25 mouse cellular contexts compared by ENCODE assay signal in genomic region chr11:93948887-93949567, GRCm38 (mm10). TPM values are rescaled to one million over a fixed set of nuclear protein-coding genes. Genes with fewer than 3 reads are reported as not detected.
A peak's percentile ranks its signal among the peaks of the same experiment; 100 is the strongest.
DNase-seq lines count a peak whose midpoint lies in the region; ATAC-seq and TF ChIP-seq lines count a peak whose summit lies in the region.
"Had no signal": no experiment of that assay in that cellular context is flagged by ENCODE, and none has a peak within 500 bp of the region (broad histone marks: within the 10 kb centered on the region; RNA-seq: fewer than 3 reads in every experiment).

No protein-coding gene starts in this region.

- TF ChIP-seq EP300 in stomach, postnatal 0 days (optimal IDR thresholded peaks at IDR 0.05): no peak

- no peak overlapping the region for H3K4me2 ChIP-seq in kidney, postnatal 0 days (ENCODE audit: low read length)
- no peak overlapping the region for H3K4me2 ChIP-seq in kidney, embryonic 15.5 days
- no peak overlapping the region for H3K4me2 ChIP-seq in stomach, postnatal 0 days (replicated peaks; ENCODE audit: low read depth)
- H3K4me2 ChIP-seq: embryonic facial prominence, embryonic 13.5 days; forebrain, embryonic 12.5 days; forebrain, embryonic 15.5 days; heart, embryonic 13.5 days; hindbrain, embryonic 15.5 days had no signal

- no peak overlapping the region for H3K27ac ChIP-seq in kidney, postnatal 0 days
- no peak overlapping the region for H3K27ac ChIP-seq in kidney, embryonic 15.5 days
- no peak overlapping the region for H3K27ac ChIP-seq in stomach, postnatal 0 days (replicated peaks)
- H3K27ac ChIP-seq: embryonic facial prominence, embryonic 13.5 days; forebrain, embryonic 12.5 days; forebrain, embryonic 15.5 days; gastrocnemius, adult 2 months; heart, embryonic 10.5 days; heart, embryonic 13.5 days; hindbrain, embryonic 15.5 days had no signal

- no peak for DNase-seq in frontal cortex, postnatal 36 days (ENCODE audit: low spot score in 2 of 2)
- peak; percentile 52 for DNase-seq in kidney, postnatal 0 days (ENCODE audit: low spot score)
- DNase-seq in stomach, postnatal 0 days (ENCODE audit: low spot score): no peak
- DNase-seq in urinary bladder, postnatal 14 days (ENCODE audit: low spot score): no peak
- DNase-seq: adrenal gland, adult 2 months; adrenal gland, postnatal 14 days; cerebellum, adult 11 months; cerebellum, adult 2 months; cerebellum, adult 9-11 months; cerebellum, postnatal 25 days; gastrocnemius, adult 2 months; gastrocnemius, postnatal 14 days; heart, adult 18-20 months; heart, postnatal 14 days; heart, postnatal 4 days had no signal

- peaks cover 17% of the 10 kb centered on the region for H3K36me3 ChIP-seq in kidney, postnatal 0 days (ENCODE audit: insufficient read depth, low read length)
- peaks cover 62% of the 10 kb centered on the region for H3K36me3 ChIP-seq in kidney, embryonic 15.5 days
- H3K36me3 ChIP-seq in stomach, postnatal 0 days (ENCODE audit: control insufficient read depth, insufficient read depth, low read length): no peaks in the 10 kb centered on the region; the same call in 1 of the 2 replicates

- H3K4me3 ChIP-seq in kidney, postnatal 0 days (replicated peaks; ENCODE audit: low read depth, low read length): no peak overlapping the region
- H3K4me3 ChIP-seq in kidney, embryonic 15.5 days (replicated peaks): no peak overlapping the region
- H3K4me3 ChIP-seq in stomach, postnatal 0 days (ENCODE audit: low read depth, low read length): no peak overlapping the region
- H3K4me3 ChIP-seq: embryonic facial prominence, embryonic 13.5 days; erythroblast, embryonic 14.5 days; forebrain, embryonic 12.5 days; forebrain, embryonic 15.5 days; gastrocnemius, adult 2 months; heart, embryonic 10.5 days; heart, embryonic 13.5 days; hindbrain, embryonic 15.5 days had no signal

- no peak overlapping the region for H3K9ac ChIP-seq in kidney, postnatal 0 days (ENCODE audit: low read depth, low read length)
- H3K9ac ChIP-seq in kidney, embryonic 15.5 days: no peak overlapping the region
- H3K9ac ChIP-seq in stomach, postnatal 0 days (ENCODE audit: low read length): no peak overlapping the region
- H3K9ac ChIP-seq: embryonic facial prominence, embryonic 13.5 days; forebrain, embryonic 12.5 days; forebrain, embryonic 15.5 days; heart, embryonic 13.5 days; hindbrain, embryonic 15.5 days had no signal

- peak; percentile 22; the same call in 1 of the 2 replicates for ATAC-seq in frontal cortex, adult (ENCODE audit: low TSS enrichment)
- ATAC-seq in kidney, postnatal 0 days (replicated peaks; ENCODE audit: low FRiP score, low read depth): no peak
- no peak for ATAC-seq in kidney, embryonic 15.5 days (replicated peaks; ENCODE audit: low FRiP score)
- ATAC-seq in stomach, postnatal 0 days (ENCODE audit: low FRiP score, low TSS enrichment): 0 out of 2 replicates have a peak, but pooled peaks have one; percentile 30
- ATAC-seq: forebrain, embryonic 15.5 days had no signal

- no peaks in the 10 kb centered on the region for H3K27me3 ChIP-seq in kidney, postnatal 0 days (ENCODE audit: insufficient read depth, low read length)
- H3K27me3 ChIP-seq in kidney, embryonic 15.5 days: no peaks in the 10 kb centered on the region
- no peaks in the 10 kb centered on the region for H3K27me3 ChIP-seq in stomach, postnatal 0 days (ENCODE audit: control insufficient read depth, insufficient read depth, low read length)
- H3K27me3 ChIP-seq: embryonic facial prominence, embryonic 13.5 days; forebrain, embryonic 12.5 days; forebrain, embryonic 15.5 days; heart, embryonic 13.5 days; hindbrain, embryonic 15.5 days had no signal

- TF ChIP-seq CTCF in kidney, postnatal 0 days (IDR thresholded peaks at IDR 0.05; ENCODE audit: low read depth): no peak
- no peak for TF ChIP-seq CTCF in stomach, postnatal 0 days (IDR thresholded peaks at IDR 0.05; ENCODE audit: low read depth)

- H3K9me3 ChIP-seq in kidney, postnatal 0 days (replicated peaks; ENCODE audit: low read length): no peaks in the 10 kb centered on the region
- no peaks in the 10 kb centered on the region for H3K9me3 ChIP-seq in kidney, embryonic 15.5 days (replicated peaks)
- H3K9me3 ChIP-seq in stomach, postnatal 0 days (ENCODE audit: control insufficient read depth, low read length): no peaks in the 10 kb centered on the region
- H3K9me3 ChIP-seq: embryonic facial prominence, embryonic 13.5 days; forebrain, embryonic 12.5 days; forebrain, embryonic 15.5 days; G1E; heart, embryonic 10.5 days; heart, embryonic 13.5 days; hindbrain, embryonic 15.5 days had no signal

- 79% methylated on average over 9 of the region's 9 CpGs for WGBS in kidney, postnatal 0 days
- WGBS in kidney, embryonic 15.5 days: 82% methylated on average over 9 of the region's 9 CpGs
- 85% methylated on average over 9 of the region's 9 CpGs for WGBS in stomach, postnatal 0 days

- H3K4me1 ChIP-seq in kidney, postnatal 0 days (replicated peaks; ENCODE audit: insufficient read depth, low read length): 0 out of 2 replicates have a peak, but pooled peaks cover 12% of the 10 kb centered on the region
- peaks cover 28% of the 10 kb centered on the region for H3K4me1 ChIP-seq in kidney, embryonic 15.5 days
- H3K4me1 ChIP-seq in stomach, postnatal 0 days (replicated peaks; ENCODE audit: control insufficient read depth, insufficient read depth): no peaks in the 10 kb centered on the region

RNA-seq across cellular contexts. Expression of gene Nme2, which starts 7.0 kb away (rescaled TPM):
- polyA plus RNA-seq in kidney, postnatal 0 days (2015; fragmentation: Nextera tagmentation; extraction: Ambion mirVana): 395 and 442 TPM in 2 replicates
- polyA plus RNA-seq in kidney, embryonic 15.5 days (2015; fragmentation: Nextera tagmentation; extraction: Ambion mirVana): 262 and 314 TPM in 2 replicates
- polyA plus RNA-seq in stomach, postnatal 0 days (2015; fragmentation: Nextera tagmentation; extraction: Ambion mirVana): 376 and 433 TPM in 2 replicates

RNA-seq across cellular contexts. Expression of gene Gm20390, which starts 19.1 kb away (rescaled TPM):
- 353 and 385 TPM in 2 replicates for polyA plus RNA-seq in kidney, postnatal 0 days (2015; fragmentation: Nextera tagmentation; extraction: Ambion mirVana)
- 462 and 483 TPM in 2 replicates for polyA plus RNA-seq in kidney, embryonic 15.5 days (2015; fragmentation: Nextera tagmentation; extraction: Ambion mirVana)
- polyA plus RNA-seq in stomach, postnatal 0 days (2015; fragmentation: Nextera tagmentation; extraction: Ambion mirVana): 239 and 273 TPM in 2 replicates

RNA-seq across cellular contexts. Expression of gene Nme1, which starts 19.3 kb away (rescaled TPM):
- polyA plus RNA-seq in kidney, postnatal 0 days (2015; fragmentation: Nextera tagmentation; extraction: Ambion mirVana): 132 TPM in 2 replicates
- 165 and 172 TPM in 2 replicates for polyA plus RNA-seq in kidney, embryonic 15.5 days (2015; fragmentation: Nextera tagmentation; extraction: Ambion mirVana)
- 93.8 and 106 TPM in 2 replicates for polyA plus RNA-seq in stomach, postnatal 0 days (2015; fragmentation: Nextera tagmentation; extraction: Ambion mirVana)

RNA-seq across cellular contexts. Expression of gene Spag9, which starts 46.9 kb away (rescaled TPM):
- polyA plus RNA-seq in kidney, postnatal 0 days (2015; fragmentation: Nextera tagmentation; extraction: Ambion mirVana): 52.5 and 59.8 TPM in 2 replicates
- polyA plus RNA-seq in kidney, embryonic 15.5 days (2015; fragmentation: Nextera tagmentation; extraction: Ambion mirVana): 35.1 and 37.2 TPM in 2 replicates
- 30.2 and 32.5 TPM in 2 replicates for polyA plus RNA-seq in stomach, postnatal 0 days (2015; fragmentation: Nextera tagmentation; extraction: Ambion mirVana)

Comparison
In these comparisons a context has a peak if more than half of its experiments do, and no peak if none do; other contexts are left out.
1. ATAC-seq: peak in frontal cortex, adult (single experiment) and stomach, postnatal 0 days (single experiment); none in kidney, postnatal 0 days (single experiment) and kidney, embryonic 15.5 days (single experiment).